Mouse (Mus musculus): ENCODE data around the gene Scgb3a1.

Gene Scgb3a1

DNA sequence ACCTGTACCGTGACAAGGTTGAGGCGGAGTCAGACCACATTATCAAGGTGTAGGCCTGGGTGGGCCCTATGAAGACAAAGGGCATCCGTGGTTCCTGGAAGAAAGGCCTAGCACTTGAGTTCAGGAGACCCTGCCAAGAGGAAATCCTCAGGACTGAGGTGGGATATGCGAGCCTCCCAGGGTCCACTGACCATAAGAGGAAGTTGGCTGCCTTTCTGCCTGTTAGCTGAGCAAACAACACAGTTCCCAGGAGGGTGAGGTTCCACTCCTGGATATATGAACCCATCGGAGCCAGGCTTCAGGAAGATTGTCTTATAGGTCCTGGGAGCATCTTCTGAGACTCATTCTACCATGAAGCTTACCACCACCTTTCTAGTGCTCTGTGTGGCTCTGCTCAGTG, at the start of gene Scgb3a1:
TSS of gene Scgb3a1 (plus strand) at position 301 of the 400 bp plus-strand sequence.
- DNase-seq, result no peak

DNA sequence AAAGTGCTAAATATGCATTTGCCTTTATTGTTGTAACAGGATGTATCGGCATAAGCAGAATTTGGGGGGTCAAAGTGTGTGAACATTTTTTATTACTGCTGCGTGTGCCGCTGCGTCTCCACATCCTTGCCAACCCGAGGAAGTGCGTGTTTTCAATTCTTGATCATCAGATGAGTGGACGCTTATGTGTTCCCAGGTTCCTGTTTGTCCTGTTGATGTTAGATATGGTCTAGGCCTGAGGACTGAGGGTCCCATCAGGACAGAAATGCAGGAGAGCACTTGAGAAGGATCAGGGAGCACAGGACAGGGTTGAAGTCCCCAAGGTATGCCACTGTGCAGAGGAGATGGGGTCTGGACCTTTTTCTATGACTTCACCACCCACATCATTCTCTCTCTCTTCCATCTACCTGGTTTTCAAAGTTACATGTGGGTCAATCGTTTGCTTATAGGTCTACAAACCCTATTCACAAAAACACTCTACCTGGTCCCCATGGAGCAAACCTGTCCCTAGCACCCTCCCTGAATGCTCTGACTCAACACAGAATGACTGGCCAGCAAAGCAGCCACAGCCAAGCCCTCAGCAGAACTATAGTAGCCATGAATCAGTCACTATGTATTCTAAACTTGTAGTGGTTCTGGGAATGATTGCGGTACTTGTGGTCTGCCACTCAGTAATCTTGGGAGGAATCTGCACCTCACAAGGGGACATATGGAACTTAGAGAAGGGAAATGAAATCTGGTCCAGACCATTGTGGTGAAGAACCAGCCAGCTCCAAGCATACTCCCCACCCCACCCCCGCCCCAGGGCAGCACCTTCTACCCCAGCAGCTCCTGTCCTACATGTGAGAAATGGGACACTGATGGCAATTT, 47.3 kb upstream of the Scgb3a1 start:
- no peak for DNase-seq

DNA sequence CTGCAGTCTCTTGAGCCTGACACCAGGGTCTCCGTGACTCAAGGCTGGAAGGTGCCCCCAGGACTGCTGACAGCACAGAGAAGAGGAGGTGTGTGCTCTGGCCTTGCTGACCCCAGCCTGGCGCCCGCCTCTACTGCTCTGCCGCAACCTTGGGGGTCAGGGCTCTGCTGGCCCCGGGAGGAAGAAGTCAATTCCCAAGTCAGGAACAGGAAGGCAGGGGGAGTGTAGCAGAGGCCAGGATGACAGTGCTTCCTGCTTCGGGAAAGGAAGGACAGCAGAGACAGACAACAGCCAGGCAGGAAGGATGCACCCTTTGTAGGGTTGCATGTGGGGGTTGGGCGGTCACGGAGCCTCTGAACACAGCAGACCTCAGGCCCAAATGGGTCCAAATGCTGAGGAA, 44.9 kb upstream of the Scgb3a1 start:
- DNase-seq, result no peak

DNA sequence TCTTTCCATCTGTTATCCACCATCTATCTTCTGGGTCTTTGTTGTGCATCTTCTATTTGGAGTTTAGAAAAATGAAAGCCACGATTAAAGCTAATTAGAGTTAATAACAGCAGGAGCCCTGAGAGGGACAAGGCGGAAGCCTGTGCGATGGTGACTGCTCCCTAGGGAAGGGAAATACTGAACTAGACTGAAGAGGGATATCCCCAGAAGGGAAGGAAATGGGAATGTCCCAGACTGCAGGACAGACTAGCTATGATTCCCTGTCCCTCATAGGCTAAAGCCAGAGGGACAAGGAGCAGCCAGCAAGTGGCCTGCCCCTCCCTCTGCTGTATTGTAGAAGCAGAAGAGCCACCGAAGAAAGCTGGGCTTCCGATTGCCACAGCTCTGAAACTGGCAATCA, 41.5 kb upstream of the Scgb3a1 start:
- no peak for DNase-seq

DNA sequence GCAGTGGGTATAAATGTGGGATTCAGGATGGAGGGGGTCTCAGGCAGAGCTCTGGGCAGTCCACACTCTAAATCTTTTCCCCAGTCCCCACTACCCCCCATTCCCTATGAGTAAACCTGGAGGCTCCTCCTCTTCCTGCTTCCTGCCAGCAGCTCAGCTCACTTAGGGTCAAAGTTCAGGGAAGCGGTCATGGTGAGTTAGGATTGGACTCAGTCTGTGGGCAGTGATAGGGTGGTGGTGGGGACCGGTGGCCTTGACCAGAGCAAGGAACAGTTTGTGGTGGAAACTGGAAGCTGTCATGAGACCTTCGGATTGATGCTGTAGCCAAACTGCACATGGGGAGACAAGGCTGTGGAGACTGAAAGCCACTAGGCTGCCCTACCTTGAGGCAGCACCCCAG, 39.3 kb upstream of the Scgb3a1 start:
- no peak for DNase-seq

DNA sequence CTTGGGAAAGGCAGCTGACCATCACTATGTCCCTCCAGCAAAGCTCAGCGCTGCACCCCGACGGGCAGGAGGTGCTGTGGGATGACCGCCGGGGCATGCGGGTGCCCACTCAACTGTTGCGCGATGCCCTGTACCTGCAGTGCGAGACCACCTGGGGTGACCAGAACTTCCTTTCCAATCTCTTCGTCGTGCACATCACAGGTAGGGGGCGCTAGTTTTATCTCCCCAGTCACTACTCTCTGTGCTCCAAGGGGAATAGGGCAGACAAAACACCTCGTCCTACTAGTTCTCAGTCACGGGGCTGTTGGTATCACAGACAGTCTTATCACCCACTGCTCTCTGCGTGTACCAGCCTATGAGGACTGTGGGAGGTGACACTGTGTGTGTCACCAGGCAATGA, 37.5 kb upstream of the Scgb3a1 start:
- DNase-seq, result no peak

DNA sequence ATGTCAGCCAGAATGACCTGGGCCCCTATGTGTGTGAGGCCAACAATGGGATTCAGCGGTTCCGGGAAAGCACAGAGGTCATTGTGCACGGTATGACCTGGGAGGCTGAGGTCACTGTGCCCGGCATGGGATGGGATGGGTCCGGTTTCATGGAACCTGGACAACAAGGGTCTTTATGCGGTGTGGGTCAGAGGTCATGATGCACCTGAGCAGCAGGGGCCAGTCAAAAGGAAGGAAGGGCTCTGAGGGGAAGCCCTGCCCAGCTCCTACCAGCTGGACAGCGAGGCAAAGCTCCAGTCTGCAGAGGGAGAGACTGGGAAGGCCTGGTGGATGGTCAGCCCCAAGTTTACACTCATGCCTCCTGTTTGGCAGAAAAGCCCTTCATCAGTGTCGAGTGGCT, 36.7 kb upstream of the Scgb3a1 start:
- DNase-seq, result no peak

DNA sequence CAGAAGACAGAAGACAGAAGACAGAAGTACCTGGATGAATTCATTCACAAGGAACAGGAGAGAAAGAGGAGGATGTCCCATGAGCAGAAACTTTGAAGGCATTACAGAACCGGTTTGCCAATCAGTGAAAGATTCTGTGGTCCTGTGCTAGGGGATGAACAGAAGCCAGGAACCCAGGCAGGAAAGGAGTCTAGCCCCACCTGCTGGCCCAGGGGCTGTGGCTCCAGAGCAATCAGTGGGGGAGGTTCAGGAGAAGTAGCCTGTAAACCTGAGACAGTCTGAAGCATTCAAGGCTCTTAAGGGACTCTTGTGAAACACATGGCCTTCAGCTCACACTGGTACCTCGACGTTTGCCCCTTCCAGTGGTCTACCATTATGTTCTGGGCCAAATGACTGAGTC, 32.3 kb upstream of the Scgb3a1 start:
- no peak for DNase-seq

DNA sequence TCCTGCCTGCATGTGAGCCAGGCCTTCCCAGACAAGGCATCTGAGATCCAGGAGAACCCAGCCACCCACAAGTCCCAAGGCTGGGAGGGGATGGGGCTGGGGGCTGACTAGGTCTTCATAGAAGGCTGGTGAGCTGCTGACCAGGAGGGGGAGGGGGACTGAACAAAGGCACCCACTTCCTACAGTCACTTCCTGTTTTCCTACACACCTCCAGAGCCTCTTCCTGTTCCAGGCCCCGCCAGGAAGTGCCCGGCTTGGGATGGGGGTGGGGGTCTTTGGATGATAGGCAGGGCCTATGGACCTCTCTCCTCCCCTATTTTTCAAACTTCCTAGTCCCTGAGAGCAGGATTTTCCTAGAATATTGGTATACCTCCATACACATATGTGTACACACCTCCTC, 31.2 kb upstream of the Scgb3a1 start:
- DNase-seq, result no peak

DNA sequence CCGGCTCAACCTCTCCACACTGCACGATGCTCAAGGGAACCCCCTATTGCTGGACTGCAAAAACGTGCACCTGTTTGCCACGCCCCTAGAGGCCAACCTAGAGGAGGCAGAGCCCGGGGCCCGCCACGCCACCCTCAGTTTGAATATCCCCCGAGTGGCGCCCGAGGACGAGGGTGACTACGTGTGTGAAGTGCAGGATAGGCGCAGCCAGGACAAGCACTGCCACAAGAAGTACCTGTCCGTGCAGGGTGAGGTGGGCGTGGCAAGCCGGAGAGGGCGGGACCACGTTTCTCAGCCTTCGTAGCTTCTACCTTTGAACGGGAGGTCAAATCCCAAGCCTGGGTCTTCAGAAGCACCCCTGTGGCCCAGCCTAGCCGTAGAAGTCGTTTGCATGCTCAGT, 29.3 kb upstream of the Scgb3a1 start:
- no peak for DNase-seq

DNA sequence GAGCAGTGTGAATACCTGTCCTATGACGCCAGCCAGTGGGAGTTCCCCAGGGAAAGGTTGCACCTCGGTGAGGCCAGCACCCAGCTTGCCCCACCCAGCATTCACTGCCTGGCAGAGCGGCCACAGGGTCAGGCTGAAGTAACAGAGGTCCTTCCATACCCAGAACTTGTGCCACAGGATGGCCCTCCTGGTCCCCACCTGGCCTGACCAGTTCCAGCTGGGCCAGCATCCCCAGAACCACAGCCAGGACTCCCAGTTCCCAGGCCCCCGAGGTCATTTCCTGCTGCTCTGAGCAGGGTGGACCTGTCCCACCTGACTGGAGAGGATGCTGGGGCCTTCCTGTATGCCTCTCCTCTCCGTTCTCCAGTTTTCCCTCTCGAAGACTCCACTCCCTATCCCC, 27.7 kb upstream of the Scgb3a1 start:
- no peak for DNase-seq

DNA sequence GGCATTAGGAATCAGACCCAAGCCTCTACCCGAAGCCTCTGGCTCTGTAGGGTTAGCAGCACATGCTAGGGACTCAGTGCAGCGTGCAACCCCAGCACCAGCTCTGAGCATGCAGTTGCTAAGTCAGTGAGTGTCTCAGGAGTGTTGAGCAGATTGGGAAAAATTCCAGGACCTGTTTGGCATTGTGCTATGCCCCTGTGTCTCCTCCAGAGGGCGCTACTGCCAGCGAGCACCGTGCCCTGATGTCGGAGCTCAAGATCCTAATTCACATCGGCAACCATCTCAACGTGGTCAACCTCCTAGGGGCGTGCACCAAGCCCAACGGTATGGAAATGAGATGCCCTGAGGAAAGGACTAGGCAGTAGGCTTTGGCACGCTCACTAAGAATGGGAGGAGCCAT, 27.0 kb upstream of the Scgb3a1 start:
- DNase-seq, result no peak

DNA sequence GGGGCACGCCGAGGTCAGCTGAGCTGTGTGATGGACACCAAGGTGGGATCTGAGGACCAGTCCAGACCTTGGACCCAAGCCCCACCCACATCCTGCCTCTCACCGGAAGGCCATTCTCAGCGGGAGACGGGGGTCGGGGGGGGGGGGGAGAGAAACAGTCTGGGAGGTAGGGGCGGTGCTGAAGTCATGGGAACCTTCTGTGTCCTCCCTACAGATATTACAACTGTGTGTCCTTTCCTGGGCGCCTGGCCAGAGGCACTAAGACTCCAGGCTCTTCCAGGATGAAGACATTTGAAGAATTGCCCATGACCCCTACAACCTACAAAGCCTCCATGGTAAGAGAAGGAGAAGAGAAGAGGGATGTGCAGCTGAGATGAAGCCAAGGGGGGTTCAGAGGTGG, 17.7 kb upstream of the Scgb3a1 start:
- DNase-seq, result no peak

DNA sequence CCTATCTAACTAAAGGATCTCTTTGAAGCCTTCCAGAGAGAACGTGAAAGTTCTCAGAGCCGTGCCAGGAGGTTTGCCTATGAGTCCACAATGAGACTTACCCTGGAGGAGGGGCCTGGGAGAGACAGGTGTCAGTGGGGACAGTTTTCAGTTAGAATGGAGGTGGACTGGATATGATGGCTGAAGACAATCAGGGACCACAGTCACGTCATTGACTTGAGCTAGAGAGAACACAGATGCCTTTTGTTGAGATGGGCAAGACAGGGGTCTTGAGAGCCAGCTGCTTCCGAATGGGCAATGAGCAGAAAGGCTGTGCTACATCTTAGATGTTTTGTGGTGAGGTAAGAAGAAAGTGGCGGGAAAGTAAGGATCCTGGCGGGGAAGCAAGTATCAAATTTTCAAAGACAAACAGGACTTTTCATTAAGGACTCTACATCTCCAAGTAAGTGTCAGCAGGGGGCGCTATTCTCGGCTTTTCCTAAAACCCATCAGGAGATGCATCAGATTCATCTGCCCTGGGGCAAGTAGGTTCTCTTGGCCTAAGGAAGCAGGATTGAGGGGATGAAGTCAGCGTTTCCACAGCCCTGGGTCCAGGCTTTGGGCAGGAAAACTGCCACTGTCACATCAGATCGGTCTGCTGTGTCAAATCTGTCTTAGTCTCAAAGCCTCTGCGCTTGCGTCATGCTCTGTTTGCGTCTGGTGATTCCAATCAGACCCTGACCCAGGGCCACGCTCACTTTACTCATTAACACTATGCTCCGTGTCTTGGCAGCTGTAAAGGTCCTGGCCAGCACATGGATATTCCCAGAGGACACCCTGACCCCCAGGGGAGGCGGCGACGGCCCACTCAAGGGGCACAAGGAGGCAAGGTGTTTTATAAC, 13.1 kb upstream of the Scgb3a1 start:
- no peak for DNase-seq

DNA sequence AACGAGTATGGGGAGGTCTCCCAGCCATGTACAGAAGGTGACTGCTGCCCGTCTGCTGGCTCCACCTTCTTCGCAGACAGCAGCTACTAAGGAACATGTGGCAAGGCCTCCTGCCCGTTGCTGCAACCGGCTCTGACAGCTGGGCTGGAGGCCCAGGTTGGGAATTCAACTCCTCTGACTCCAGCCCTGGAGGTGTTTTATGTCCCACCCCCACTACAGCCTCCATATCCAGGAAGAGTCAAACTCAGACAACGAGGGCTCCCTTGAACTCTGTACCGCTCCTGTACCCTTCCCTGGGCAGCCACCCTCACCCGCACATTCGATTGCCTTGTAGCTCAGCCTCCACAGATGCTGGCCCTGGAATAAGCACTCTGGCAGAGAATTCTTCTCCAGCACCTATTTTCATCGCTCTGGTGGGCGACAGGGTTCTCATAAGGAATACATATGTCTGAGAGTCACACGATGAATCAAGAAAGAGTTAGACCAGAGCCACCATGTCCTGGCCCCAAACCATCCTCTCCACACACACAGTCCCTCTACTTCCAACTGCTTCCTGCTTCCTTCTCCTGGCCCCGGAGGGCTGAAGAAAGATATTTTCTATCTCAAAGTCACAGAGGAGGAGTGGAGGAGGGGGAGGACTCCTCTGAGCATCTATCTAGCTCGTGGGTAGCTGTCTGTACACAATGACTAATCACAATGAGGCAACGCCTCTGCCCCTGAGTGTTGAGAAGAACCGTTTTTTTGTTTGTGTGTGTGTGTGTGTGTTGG, 12.2 kb upstream of the Scgb3a1 start:
- DNase-seq, result no peak

DNA sequence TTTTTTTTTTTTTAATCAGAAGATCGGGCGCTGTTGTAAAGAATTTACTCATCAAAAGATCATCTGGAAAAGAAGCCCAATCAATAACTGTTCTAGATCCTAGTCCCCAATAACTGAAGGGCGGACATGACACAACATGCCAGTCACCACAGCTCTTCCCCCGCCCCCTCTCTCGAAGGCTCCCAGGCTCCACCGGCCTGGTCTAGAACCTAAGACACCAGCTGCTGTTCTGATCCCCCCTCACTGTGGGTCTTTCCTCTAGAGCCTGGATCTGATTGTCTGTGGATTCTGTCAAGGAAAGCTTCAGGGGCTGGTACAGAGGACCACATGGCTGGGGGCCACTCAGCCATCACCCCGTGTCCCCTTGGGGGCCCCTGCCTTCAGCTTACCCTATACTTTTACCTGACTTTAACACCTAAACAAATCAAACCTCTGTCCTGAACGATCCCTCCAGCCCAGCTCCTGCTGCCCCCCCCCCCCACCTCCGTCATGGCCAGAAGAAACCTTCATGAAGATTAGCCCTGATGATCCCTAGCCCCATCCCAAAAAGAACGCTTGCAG, 11.6 kb upstream of the Scgb3a1 start:
- DNase-seq, result no peak

DNA sequence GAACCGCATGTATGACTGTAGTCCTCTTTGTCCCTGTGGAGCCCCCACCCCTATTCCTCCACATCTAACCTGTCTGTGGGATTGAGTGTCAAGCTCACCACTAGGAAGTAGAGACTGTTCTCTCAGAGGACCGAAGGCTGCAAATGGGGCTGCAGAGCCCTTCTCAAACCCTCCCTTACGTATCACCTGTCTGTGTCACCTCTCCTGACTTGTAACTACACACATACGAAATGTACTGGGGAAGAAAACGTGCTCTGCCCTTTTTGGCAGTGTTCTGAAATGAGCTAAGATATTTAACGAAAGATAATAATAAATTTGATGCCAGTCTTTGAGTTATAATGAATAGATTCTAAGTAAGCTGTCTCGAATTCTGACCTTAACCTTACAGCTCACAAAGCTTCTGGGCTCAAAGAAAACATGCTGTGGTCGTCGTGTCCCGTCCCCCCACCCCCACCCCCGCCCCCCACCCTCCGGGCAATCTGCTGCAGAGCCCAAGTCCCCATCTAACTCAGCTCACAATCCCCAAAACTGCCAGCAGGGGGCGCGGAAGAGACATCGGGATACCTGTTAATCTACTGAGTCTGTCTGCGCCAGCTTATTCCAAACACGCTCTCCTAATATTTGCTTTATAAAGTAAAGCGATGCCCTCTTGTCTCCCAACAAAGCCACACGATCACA, 10.9 kb upstream of the Scgb3a1 start:
- DNase-seq, result peak; percentile 94

DNA sequence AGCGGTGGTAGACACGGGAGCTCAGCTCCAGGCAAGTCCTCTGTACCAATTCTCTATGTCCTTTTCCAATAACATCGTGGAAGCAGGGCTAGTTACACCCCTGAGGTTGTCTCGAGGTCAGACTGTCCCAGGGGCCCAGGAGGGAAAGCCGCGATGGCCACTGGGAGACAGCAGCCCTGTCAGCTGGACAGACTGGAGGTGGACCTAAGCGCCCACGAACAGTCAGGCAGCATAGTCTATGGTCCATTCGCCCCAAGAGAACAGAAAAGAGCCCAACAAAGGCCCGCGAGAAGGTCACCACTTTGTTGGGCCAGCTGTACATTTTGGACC, 10.4 kb upstream of the Scgb3a1 start:
- no peak for DNase-seq

DNA sequence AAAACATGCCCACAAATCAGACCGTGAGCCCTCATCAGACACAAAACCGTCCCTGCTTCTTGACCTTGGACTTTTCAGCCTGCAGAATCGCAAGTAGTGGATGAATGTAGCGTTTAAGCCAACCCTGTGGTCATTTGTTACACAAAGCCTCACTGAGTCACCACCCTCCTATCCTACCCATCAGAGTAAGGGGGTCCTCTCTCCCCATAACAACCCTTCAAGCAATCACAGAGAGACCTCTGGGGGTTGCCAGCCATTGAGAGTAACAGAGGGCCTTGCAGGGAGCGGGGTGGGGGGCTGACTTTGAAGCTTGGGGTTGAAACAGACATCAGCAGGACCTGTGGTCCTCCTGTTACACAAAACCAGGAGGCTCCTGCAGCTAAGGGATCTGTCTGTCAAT, 8.8 kb upstream of the Scgb3a1 start:
- no peak for DNase-seq

DNA sequence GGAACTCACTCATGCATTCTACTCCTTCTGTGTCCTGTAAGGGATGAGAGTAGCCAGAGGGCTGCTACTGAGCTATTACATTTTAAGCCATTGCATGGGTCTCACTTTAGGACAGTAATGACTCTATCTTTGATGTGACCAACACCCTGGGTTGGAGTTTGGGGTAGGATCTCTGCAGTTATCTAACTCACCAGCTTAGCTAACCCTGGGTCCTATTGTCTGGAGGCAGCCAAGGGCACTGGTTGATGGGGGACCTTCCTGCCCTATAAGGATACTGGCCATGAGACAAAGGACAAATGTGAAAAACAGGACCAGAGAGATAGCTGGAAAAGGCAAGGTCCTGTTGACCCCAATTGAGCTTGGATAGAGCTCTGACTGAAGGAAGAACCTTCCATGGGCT, 7.9 kb upstream of the Scgb3a1 start:
- no peak for DNase-seq

DNA sequence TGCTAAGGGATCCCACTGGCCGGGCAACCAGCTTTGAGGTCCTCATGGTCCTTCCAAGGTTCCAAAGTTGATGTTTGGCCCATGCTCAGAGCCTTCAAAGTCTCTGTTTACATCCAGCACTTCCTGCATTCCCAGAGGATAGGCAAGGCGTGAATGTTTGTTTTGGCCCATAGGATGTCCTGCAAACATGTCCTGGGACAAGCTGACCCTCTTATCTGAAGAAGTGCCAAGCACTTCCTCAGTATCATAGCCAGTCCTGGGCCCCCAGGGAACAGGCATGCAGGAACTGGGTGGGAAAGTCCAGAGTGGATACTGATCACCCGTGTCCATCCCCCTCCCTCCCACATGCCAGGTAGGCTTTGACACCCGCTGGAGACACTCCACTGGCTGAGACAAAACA, 5.3 kb upstream of the Scgb3a1 start:
- no peak for DNase-seq

DNA sequence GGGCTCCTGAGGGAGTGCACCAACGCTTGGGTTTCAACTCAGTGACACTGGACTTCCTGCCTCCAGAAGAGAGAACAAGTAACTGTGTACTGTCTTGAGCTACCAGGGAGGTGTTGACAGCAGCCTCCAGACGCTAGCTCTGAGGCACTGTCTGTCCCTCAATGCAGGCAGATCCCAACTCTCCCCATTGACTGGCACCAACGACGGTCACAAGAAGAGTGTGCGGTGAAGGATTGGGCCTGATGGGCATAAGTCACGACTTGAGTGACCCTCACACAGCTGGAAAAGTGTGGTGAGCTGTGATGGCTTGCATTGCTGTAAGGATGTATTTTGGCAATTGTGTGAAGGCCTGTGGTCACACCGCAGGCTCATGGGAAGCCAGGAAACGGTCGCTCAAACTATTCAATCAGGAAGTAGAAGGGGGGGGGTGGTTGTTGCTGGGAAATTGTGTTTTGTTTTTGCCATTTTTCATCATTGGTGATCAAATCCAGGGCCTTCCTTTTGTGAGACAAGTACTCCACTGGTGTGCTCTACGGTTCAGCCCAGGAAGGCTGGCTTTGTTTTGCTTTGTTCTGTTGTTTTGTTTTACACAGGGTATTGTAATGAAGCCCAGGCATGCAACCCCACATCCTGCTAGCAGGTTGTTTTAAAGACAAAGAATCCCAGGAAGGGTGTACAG, 4.5 kb upstream of the Scgb3a1 start:
- DNase-seq, result no peak

All from right cerebral cortex, postnatal 14 days (tissue).